Mouse (Mus musculus) midbrain, embryonic 11.5 days (tissue): ENCODE data around the gene Pcdh19. TPM values are rescaled to one million over a fixed set of nuclear protein-coding genes. Genes with fewer than 3 reads are reported as not detected.
A peak's percentile ranks its signal among the peaks of the same experiment; 100 is the strongest.
"Not testable (repeated sequence)": the region's sequence is repeated elsewhere in the genome, so short reads cannot be mapped to it uniquely, and the experiment has no call there.

Source experiments
- ATAC-seq: fragments of 200-750 bp; cut with Nextera tagmentation; 2 replicates; pipeline ENCODE4 v1.8.0; 2017; ENCODE audit warnings: moderate TSS enrichment, moderate library complexity; ENCODE audit not compliant: low FRiP score
- DNase-seq: peaks from one replicate; pipeline ENCODE4 v3.0.0; 2015; ENCODE audit warnings: low spot score; ENCODE audit errors: missing footprints
- H3K27ac ChIP-seq: fragments of 300-500 bp; sonication (generic); 2 replicates; pipeline ENCODE4 v1.5.1; 2014; ENCODE audit warnings: low read depth, low read length
- H3K27me3 ChIP-seq: fragments of 300-500 bp; sonication (generic); 2 replicates; pipeline ENCODE4 v1.6.1; 2014; ENCODE audit warnings: mild to moderate bottlenecking, low read length, moderate library complexity, mixed read lengths; ENCODE audit not compliant: control insufficient read depth, insufficient read depth
- H3K36me3 ChIP-seq: fragments of 300-500 bp; sonication (generic); 2 replicates; pipeline ENCODE4 v1.6.1; 2014; ENCODE audit warnings: mild to moderate bottlenecking, low read length, moderate library complexity, mixed read lengths; ENCODE audit not compliant: control insufficient read depth, insufficient read depth
- H3K4me1 ChIP-seq: fragments of 300-500 bp; sonication (generic); 2 replicates; pipeline ENCODE4 v1.6.1; 2014; ENCODE audit warnings: low read length; ENCODE audit not compliant: control insufficient read depth, insufficient read depth
- H3K4me2 ChIP-seq: fragments of 300-500 bp; sonication (generic); 2 replicates; pipeline ENCODE4 v1.6.1; 2014; ENCODE audit warnings: mild to moderate bottlenecking, moderate library complexity
- H3K4me3 ChIP-seq: fragments of 300-500 bp; sonication (generic); 2 replicates; pipeline ENCODE4 v1.5.1; 2014; ENCODE audit warnings: low read depth, low read length
- H3K9ac ChIP-seq: fragments of 300-500 bp; sonication (generic); 2 replicates; pipeline ENCODE4 v1.6.1; 2014; ENCODE audit warnings: low read length
- H3K9me3 ChIP-seq: fragments of 300-500 bp; sonication (generic); 2 replicates; pipeline ENCODE4 v1.6.1; 2016; ENCODE audit warnings: low read length; ENCODE audit not compliant: control insufficient read depth
- WGBS: fragments of 180-500 bp; shearing (Covaris S2); extraction: QIAGEN DNeasy Blood & Tissue Kit; methylation state at CpG from one replicate; pipeline ENCODE4 v1.1.7; 2014; 5-methylcytosine and 5-hydroxymethylcytosine counted together
- polyA plus RNA-seq: library from polyadenylated mRNA; unstranded; fragments of >200 nt; fragmentation: Nextera tagmentation; extraction: Ambion mirVana; gene quantifications from 2 replicates; pipeline ENCODE4 v1.2.1, GENCODE M21; 2014

Pcdh19 gene
- polyA plus RNA-seq: 3.8 and 4.5 TPM in 2 replicates

GRCm38 (mm10) chrX:133688840-133689239 is at the start of gene Pcdh19:
Pcdh19 (minus strand) TSS chrX:133688987.
- WGBS: 22% methylated on average over 21 of the region's 26 CpGs
- peaks cover 11% of the 10 kb centered on the region for H3K27me3 ChIP-seq

GRCm38 (mm10) chrX:133735871-133736270 is 47.1 kb upstream of the Pcdh19 start:
- H3K27ac ChIP-seq: no peak overlapping the region
- no peaks in the 10 kb centered on the region for H3K9me3 ChIP-seq
- no peak overlapping the region for H3K9ac ChIP-seq
- ATAC-seq (no peak), DNase-seq (no peak)
- H3K36me3 ChIP-seq: no peaks in the 10 kb centered on the region
- WGBS: 93% methylated on average over 2 of the region's 2 CpGs
- no peaks in the 10 kb centered on the region for H3K4me1 ChIP-seq
- no peak overlapping the region for H3K4me2 ChIP-seq
- H3K4me3 ChIP-seq: no peak overlapping the region
- no peaks in the 10 kb centered on the region for H3K27me3 ChIP-seq

More at GRCm38 (mm10) chrX:133688840-133689239, at the start of gene Pcdh19:
- DNase-seq: peak; percentile 94
- Histone ChIP-seq H3K36me3 (no peaks in the 10 kb centered on the region), H3K4me1 (no peaks in the 10 kb centered on the region), H3K4me3 (peak within 1 kb of the TSS; percentile 45), H3K9ac (peak within 1 kb of the TSS; percentile 58), H3K27ac (no peak within 1 kb of the TSS; the same call in 1 of the 2 replicates), H3K4me2 (peak within 1 kb of the TSS; percentile 72), H3K9me3 (no peaks in the 10 kb centered on the region)
- peak; percentile 93 for ATAC-seq

GRCm38 (mm10) chrX:133734984-133735383 is 46.2 kb upstream of the Pcdh19 start:
- H3K9me3 ChIP-seq: no peaks in the 10 kb centered on the region
- no peak for ATAC-seq
- WGBS: 39% methylated on average over 6 of the region's 6 CpGs

GRCm38 (mm10) chrX:133721517-133721916 is 32.7 kb upstream of the Pcdh19 start:
- DNase-seq: no peak
- ATAC-seq: no peak
- Histone ChIP-seq H3K4me3 (no peak overlapping the region), H3K36me3 (no peaks in the 10 kb centered on the region), H3K9me3 (no peaks in the 10 kb centered on the region), H3K4me1 (no peaks in the 10 kb centered on the region), H3K4me2 (no peak overlapping the region), H3K9ac (no peak overlapping the region), H3K27me3 (no peaks in the 10 kb centered on the region), H3K27ac (no peak overlapping the region)
- 79% methylated on average over 3 of the region's 3 CpGs for WGBS

More at GRCm38 (mm10) chrX:133734984-133735383, 46.2 kb upstream of the Pcdh19 start:
- Histone ChIP-seq H3K4me3 (no peak overlapping the region), H3K9ac (no peak overlapping the region), H3K27me3 (no peaks in the 10 kb centered on the region), H3K4me2 (no peak overlapping the region), H3K36me3 (no peaks in the 10 kb centered on the region), H3K4me1 (no peaks in the 10 kb centered on the region), H3K27ac (no peak overlapping the region)
- DNase-seq: peak; percentile 83

GRCm38 (mm10) chrX:133710621-133711020 is 21.8 kb upstream of the Pcdh19 start:
- H3K4me1 ChIP-seq: no peaks in the 10 kb centered on the region
- no peaks in the 10 kb centered on the region for H3K9me3 ChIP-seq
- no peak overlapping the region for H3K27ac ChIP-seq
- no peak overlapping the region for H3K4me2 ChIP-seq
- no peak overlapping the region for H3K4me3 ChIP-seq
- no peaks in the 10 kb centered on the region for H3K27me3 ChIP-seq
- DNase-seq (no peak), ATAC-seq (no peak)
- H3K36me3 ChIP-seq: no peaks in the 10 kb centered on the region
- WGBS: 56% methylated on average over 2 of the region's 2 CpGs
- H3K9ac ChIP-seq: no peak overlapping the region

GRCm38 (mm10) chrX:133702902-133703301 is 14.1 kb upstream of the Pcdh19 start:
- H3K9ac ChIP-seq: no peak overlapping the region
- H3K27ac ChIP-seq: no peak overlapping the region
- H3K4me3 ChIP-seq: no peak overlapping the region
- no peak for ATAC-seq
- no peaks in the 10 kb centered on the region for H3K4me1 ChIP-seq
- no peak overlapping the region for H3K4me2 ChIP-seq
- DNase-seq: no peak
- 75% methylated on average over 1 of the region's 1 CpGs for WGBS
- no peaks in the 10 kb centered on the region for H3K9me3 ChIP-seq
- no peaks in the 10 kb centered on the region for H3K36me3 ChIP-seq
- H3K27me3 ChIP-seq: no peaks in the 10 kb centered on the region

- not testable (repeated sequence) for H3K27me3 ChIP-seq, ATAC-seq, H3K9ac ChIP-seq, H3K36me3 ChIP-seq, H3K4me3 ChIP-seq, H3K9me3 ChIP-seq, DNase-seq, H3K4me2 ChIP-seq, H3K27ac ChIP-seq, H3K4me1 ChIP-seq
- 77% methylated on average over 2 of the region's 4 CpGs for whole genome bisulfite sequencing
These were observed 9.1 kb upstream of the Pcdh19 start for GRCm38 (mm10) chrX:133697871-133698270.

- H3K9me3 ChIP-seq: no peaks in the 10 kb centered on the region
- no peak overlapping the region for H3K4me2 ChIP-seq
- no peak for ATAC-seq
- 41% methylated on average over 4 of the region's 4 CpGs for WGBS
- no peak for DNase-seq
- no peak overlapping the region for H3K27ac ChIP-seq
- H3K27me3 ChIP-seq: no peaks in the 10 kb centered on the region
- no peak overlapping the region for H3K4me3 ChIP-seq
- no peak overlapping the region for H3K9ac ChIP-seq
- no peaks in the 10 kb centered on the region for H3K36me3 ChIP-seq
- no peaks in the 10 kb centered on the region for H3K4me1 ChIP-seq
These were observed 7.7 kb upstream of the Pcdh19 start for GRCm38 (mm10) chrX:133696461-133696860.

- H3K27me3 ChIP-seq: peaks cover 2% of the 10 kb centered on the region; the same call in 1 of the 2 replicates
- no peak overlapping the region for H3K9ac ChIP-seq
- WGBS: 70% methylated on average over 5 of the region's 5 CpGs
These were observed 4.4 kb upstream of the Pcdh19 start for GRCm38 (mm10) chrX:133693037-133693760.

More at GRCm38 (mm10) chrX:133693037-133693760, 4.4 kb upstream of the Pcdh19 start:
- ATAC-seq (no peak), DNase-seq (no peak)
- no peaks in the 10 kb centered on the region for H3K9me3 ChIP-seq
- no peak overlapping the region for H3K4me3 ChIP-seq
- no peaks in the 10 kb centered on the region for H3K4me1 ChIP-seq
- H3K36me3 ChIP-seq: no peaks in the 10 kb centered on the region
- H3K27ac ChIP-seq: no peak overlapping the region
- no peak overlapping the region for H3K4me2 ChIP-seq
